Mouse (Mus musculus) frontal cortex, adult (tissue): ENCODE measurements around the gene Cuta.

Source experiments
- ATAC-seq: cut with Nextera tagmentation; 2 replicates; pipeline ENCODE4 v1.9.2; 2017; ENCODE audit warnings: mild to moderate bottlenecking, moderate library complexity, mixed read lengths; ENCODE audit not compliant: low TSS enrichment

Gene Cuta

GRCm38 (mm10) chr17:26956309-26956708, 16.9 kb upstream of the Cuta start:
- ATAC-seq: no peak

- no peak for ATAC-seq
Measured at GRCm38 (mm10) chr17:26953726-26954125, 14.4 kb upstream of the Cuta start.

DNA sequence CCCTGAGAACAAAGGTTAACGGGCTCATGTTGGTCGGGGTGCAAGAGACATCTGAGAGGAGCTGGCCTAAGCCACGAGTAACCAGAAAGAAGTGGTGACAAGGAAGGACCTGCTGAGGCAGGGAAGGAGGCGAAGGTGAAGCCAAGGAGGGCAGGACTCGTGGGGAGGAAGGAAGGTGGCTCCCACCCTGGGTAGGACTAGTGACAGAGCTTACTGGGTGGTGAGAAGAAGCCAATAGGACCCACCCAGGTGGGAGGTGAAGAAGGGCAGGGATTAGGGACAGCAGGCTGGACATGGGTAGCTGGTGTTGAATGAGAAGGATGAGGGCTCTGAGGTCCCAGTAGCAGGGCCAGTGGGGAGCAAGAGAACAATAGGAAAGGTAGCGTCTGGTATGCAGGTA, 13.8 kb upstream of the Cuta start:
- ATAC-seq: no peak

DNA sequence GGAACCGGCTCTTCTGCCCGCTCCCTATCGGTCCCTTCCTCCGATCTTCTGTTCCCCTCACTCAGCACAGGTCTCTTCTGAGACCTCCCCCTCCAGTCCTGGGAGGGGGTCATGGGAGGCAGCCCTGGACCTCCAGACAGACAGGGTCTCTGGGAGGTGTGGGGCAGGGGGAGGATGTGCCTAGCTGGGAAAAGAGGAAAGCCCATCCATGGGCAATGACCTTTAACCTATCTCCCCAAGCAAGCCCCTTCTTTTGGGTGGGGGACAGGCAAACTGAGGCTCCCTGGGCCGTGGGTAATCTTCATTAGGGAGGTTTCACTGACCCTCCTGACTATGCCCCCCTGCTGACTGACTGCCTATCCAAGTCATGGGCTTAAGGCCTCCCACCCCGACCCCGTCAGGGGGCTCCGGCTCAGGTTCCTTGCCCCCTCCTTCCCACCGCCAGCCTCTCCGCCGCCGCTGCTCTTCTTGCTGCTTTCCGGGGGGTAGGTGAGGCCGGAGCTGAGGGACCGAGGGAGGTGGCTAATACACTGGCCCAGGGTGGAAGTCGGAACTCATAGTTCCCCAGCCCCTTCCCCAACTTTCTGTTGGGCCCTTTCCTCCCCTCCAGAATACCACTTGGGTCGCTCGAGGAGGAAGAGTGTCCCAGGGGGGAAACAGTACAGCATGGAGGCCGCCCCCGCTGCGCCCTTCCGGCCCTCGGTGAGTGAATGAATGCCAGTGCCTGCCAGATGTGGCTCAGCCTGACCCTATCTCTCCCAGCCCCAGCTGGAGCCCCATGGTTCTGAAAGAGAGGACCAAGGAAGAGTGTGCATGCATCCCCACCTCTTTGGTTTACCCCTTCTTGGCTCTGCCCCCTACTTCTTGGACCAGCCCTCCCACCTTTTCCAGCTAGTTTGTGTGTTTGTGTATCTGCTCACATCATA, 12.8 kb upstream of the Cuta start:
- no peak for ATAC-seq

GRCm38 (mm10) chr17:26951406-26951805, 12.0 kb upstream of the Cuta start:
- no peak for ATAC-seq

- no peak for ATAC-seq
Measured at GRCm38 (mm10) chr17:26950560-26951288, 11.4 kb upstream of the Cuta start.

- ATAC-seq: peak; percentile 21; the same call in 1 of the 2 replicates
Measured at GRCm38 (mm10) chr17:26949866-26950265, 10.5 kb upstream of the Cuta start.

- peak; percentile 7; the same call in 1 of the 2 replicates for ATAC-seq
Measured at GRCm38 (mm10) chr17:26949051-26949577, 9.7 kb upstream of the Cuta start.

GRCm38 (mm10) chr17:26948316-26949050, 9.1 kb upstream of the Cuta start:
- no peak for ATAC-seq

DNA sequence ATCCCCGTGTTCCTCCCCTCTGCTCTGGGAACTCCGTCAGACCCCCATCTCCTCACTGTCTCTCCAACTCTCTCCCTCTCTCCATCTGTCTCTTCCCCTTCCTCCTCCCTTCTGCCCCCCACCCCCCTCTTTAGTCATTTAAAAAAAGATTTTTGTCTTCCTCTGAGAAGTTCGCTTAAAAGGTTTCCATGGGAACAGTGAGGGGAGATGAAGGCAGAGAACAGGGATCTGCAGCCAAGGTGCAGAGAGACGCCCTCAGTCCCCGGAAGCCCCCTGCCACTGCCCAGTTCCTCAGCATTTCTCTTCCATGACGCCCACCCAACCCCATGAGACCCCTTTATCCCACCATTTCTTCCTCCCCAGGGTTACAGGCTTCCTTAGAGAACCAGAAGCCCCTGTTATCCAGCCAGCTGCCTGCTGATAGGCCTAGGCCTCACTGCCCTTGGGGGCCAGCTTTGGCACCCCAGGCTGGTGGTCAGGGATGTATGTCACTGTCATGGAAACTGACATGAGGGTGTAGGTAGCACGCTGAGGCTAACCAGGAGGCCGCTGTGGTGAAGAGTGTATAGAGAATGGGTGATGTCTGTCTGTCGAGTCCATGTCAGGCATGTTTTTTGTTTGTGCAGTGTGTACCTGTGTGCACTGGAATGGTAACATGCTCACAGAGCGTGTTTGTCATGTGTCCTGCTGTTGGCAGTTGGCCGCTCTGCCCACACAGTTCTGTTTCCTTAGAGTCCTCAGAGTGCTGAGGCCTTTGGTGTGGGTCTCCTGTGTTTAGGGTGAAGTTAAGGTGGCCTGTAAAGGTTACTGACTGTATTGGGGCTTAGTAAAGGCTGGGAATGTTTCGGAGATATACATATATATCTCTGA, 8.1 kb upstream of the Cuta start:
- no peak for ATAC-seq

GRCm38 (mm10) chr17:26946567-26946966, 7.2 kb upstream of the Cuta start:
- ATAC-seq: no peak

DNA sequence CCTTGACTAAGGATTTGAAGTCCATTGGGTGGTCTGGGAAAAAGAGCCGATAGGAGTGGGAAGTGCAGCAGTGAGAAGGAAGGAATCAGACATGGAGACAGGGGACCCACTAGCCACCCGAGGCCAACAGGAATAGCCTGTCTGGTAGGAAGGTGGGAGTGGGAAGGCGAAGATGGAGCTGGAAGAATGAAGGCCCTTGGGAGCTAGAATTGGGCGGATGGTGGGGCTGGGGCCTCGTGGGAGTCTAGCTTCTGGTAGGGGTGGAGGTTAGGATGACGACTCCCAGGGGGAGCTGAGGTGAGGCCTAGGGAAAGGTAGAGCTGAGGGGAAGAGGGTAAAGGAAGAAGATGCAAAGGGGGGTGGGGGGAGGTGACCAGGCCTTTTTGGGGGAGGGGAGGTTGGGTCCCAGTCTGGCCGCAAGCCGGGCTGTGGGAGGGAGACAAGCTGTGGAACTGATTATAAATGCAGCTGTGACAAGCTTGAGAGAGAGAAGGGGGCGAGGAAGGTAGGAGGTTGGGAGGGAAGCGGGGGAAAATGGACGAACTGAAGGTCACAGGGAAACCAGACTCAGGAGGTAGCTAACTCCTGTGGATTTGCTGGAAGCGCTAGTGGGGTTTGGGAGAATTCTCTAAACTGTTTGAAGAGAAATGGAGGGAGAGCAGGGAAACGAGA, 6.6 kb upstream of the Cuta start:
- no peak for ATAC-seq

GRCm38 (mm10) chr17:26941841-26942570, 2.6 kb upstream of the Cuta start:
- no peak for ATAC-seq

DNA sequence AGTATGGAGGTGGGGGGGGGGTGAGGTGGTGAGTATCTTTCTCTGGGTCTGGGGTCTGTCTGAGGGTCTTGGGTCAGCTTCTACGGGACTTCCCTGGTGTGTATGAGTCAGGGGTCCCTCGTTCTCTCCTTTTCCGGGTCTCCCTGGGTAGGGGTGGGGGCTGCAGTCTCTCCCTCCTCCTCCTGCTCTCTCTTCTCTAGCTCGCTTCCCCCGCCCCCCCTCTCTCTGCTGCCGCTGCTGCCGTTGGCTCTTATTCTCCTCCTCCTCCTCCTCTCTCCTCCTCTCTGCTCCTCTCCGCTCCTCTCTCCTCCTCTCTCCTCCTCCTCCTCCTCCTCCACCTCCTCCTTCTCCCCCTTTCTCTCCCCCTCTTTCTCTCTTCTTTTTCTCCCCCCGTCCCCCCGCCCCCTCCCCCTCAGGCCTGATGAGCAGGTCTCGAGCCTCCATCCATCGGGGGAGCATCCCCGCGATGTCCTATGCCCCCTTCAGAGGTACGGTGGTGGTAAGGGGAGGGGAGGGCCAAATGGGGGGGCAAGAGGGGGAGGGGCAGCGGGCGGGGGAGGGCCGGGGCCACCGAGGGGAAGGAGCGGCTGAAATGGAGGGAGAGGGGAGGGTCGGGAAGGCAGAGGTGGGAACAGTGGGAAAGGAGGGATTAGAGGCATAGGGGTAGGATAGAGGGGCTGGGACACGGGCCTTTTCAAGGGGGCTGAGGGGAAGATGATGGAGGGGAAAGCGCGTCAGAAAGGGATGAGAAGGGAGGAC, 1.8 kb upstream of the Cuta start, which contains the start of gene Syngap1:
TSS of gene Syngap1 (plus strand) at position 223 of the 759 bp plus-strand sequence.
- ATAC-seq: no peak

GRCm38 (mm10) chr17:26939973-26940300, 568 bp upstream of the Cuta start:
- ATAC-seq: no peak

GRCm38 (mm10) chr17:26938731-26939130, 638 bp downstream of the Cuta start:
- ATAC-seq: peak; percentile 2; the same call in 1 of the 2 replicates

DNA sequence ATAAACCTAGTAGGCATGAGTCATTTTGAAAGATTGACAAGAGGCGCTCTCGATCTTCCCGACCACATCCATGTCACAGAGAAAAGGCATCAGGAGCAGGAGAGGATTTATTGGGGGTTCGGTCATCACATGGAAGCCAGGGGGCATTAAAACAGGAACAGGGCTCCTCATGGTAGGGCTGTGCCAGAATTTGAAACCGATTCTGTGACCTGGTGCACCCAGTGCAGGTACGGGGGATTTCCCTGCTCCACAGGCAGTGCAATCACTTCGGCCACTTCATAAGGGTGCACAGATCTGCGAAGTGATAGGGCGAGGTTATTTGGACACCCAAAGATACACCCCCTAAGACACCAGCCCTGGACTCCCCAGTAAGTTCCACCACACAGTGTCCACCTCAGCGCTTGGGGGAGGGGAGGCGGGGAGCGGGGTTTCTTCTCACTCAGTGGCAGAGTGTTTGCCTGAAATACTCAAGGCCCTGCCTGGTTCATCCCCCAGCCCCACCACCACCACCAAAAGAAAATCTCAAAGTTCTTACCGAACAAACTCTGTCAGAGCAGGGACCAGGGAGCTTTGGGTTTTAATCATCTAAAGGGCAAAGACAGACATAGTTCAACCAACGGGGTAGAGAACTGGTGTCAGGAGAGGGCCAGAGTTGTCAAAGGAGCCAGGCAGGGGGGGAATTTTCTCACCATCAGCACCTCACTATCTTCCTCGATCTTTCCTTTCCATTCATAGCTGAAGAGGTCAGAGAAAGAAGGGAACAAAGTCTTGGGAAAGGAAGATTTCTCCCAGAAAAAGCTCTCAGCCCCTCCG, 1.3 kb downstream of the Cuta start:
- ATAC-seq: no peak
